Mouse (Mus musculus): ENCODE data around the gene Ascc1.

- peak; percentile 74; the same call in 1 of the 2 replicates for TF ChIP-seq CTCF (IDR thresholded peaks at IDR 0.05; ENCODE audit: borderline replicate concordance, control insufficient read depth, extremely low read depth, insufficient read depth, low read length, poor library complexity)
- no peak for TF ChIP-seq POLR2A (IDR thresholded peaks at IDR 0.05; ENCODE audit: control insufficient read depth, extremely low read depth, insufficient read depth, low read length, poor library complexity)
Measured at GRCm38 (mm10) chr10:60124078-60124477, 121.5 kb downstream of the Ascc1 start.

Data from thymus, adult 2 months (tissue).